Mouse (Mus musculus) lung, adult 2 months (tissue): ENCODE results near the gene Lrch1.

Experiments used
- CTCF ChIP-seq: fragments of 200-500 bp; IDR thresholded peaks from 2 replicates; pipeline ENCODE4 v1.5.1; 2011; ENCODE audit warnings: mild to moderate bottlenecking, low read length, control low read depth; ENCODE audit not compliant: insufficient read depth
- POLR2A ChIP-seq: fragments of 200-500 bp; IDR thresholded peaks from 2 replicates; pipeline ENCODE4 v1.6.1; 2011; ENCODE audit warnings: low read depth, mild to moderate bottlenecking, control low read depth, low read length, borderline replicate concordance; ENCODE audit errors: extremely low read depth

DNA sequence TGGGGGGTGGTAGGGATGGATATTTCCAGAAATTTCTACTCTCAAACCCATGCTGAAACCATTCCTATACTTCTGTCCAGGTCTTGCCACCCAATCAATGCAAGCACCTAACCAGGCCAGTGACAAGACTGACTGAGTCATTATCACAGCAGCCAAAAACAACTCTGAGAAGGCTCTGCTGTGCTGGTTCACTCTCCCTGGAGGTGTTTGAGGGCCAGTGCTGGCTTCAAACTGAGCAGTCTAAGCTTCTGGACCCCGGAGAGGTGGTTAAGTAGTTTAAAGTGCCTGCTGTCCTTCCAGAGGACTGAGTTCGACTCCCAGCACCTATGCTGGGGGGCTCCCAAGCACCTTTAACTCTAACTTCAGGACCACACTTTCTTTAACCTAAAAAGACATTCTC is 107.3 kb downstream of the Lrch1 start:
- no peak for TF ChIP-seq CTCF
- TF ChIP-seq POLR2A: no peak
